Mouse (Mus musculus) stomach, postnatal 0 days (tissue): ENCODE results near the gene Slc17a2.
A peak's percentile ranks its signal among the peaks of the same experiment; 100 is the strongest.

Experiments used
- CTCF ChIP-seq: IDR thresholded peaks from 2 replicates; pipeline ENCODE4 v1.5.1; 2016; ENCODE audit warnings: antibody characterized with exemption, low read depth, mild to moderate bottlenecking, moderate library complexity
- EP300 ChIP-seq: optimal IDR thresholded peaks from 2 replicates; pipeline ENCODE3; 2016; ENCODE audit warnings: antibody characterized with exemption

DNA sequence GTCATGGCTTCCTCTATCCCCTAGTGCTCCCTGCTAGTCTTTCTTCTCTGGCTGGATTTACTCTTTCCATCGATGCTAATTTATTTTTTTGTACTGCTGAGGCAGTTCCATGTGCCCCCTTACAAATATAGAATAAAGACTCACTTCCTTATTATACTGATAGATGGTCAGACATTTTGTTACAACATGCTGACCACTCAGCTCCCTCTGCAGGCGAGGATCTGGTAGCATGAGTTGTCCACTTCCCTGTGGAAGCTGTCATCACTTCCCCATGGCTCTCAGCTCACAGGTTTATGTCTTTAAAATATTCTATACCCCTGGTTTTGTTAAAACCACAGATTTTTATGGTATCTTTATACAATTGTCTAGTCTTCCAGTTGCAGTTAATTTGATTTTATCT is 9.4 kb downstream of the Slc17a2 start:
- TF ChIP-seq CTCF (peak; percentile 50), EP300 (no peak)
